Mouse (Mus musculus) cortical plate, adult 2 months (tissue): Measurements from ENCODE around the gene Vmn1r137. TPM values are rescaled to one million over a fixed set of nuclear protein-coding genes. Genes with fewer than 3 reads are reported as not detected.
"Not testable (repeated sequence)": the region's sequence is repeated elsewhere in the genome, so short reads cannot be mapped to it uniquely, and the experiment has no call there.

Source experiments
- H3K27ac ChIP-seq: fragments of 200-500 bp; 2 replicates; pipeline ENCODE4 v1.5.1; 2012; ENCODE audit warnings: low read length, control low read depth, inconsistent platforms; ENCODE audit not compliant: insufficient read depth
- H3K4me1 ChIP-seq: fragments of 200-500 bp; 2 replicates; pipeline ENCODE4 v1.6.1; 2011; ENCODE audit warnings: low read length; ENCODE audit not compliant: control insufficient read depth, insufficient read depth
- H3K4me3 ChIP-seq: fragments of 200-500 bp; 2 replicates; pipeline ENCODE4 v1.5.1; 2011; ENCODE audit warnings: mild to moderate bottlenecking, low read length, control low read depth; ENCODE audit not compliant: insufficient read depth
- polyA plus RNA-seq: library from polyadenylated mRNA; depleted of rRNA; stranded (reverse); fragments of >200 nt; gene quantifications from 2 replicates; pipeline ENCODE4 v1.2.3, GENCODE M21; 2012; rRNA removed

The Vmn1r137 gene
- polyA plus RNA-seq: not detected in 2 replicates

GRCm38 (mm10) chr7:21994287-21994686, at the start of gene Vmn1r137:
Gene Vmn1r137, plus strand, starts transcription at chr7:21994587.
- not testable (repeated sequence) for H3K4me3 ChIP-seq, H3K27ac ChIP-seq, H3K4me1 ChIP-seq

- not testable (repeated sequence) for H3K27ac ChIP-seq, H3K4me3 ChIP-seq, H3K4me1 ChIP-seq
These were observed 34.4 kb downstream of the Vmn1r137 start, which contains the start of gene Vmn1r138 for GRCm38 (mm10) chr7:22028797-22029196. Gene Vmn1r138, minus strand, starts transcription at chr7:22028897.

Other genes starting within 250 kb of the Vmn1r137 start
- not detected in 2 replicates for gene Gm4175, start 233.1 kb upstream of the Vmn1r137 start, polyA plus RNA-seq
- gene Gm4177, start 197.9 kb upstream of the Vmn1r137 start, polyA plus RNA-seq: not detected in 2 replicates
- gene Vmn1r135, start 162.2 kb upstream of the Vmn1r137 start, polyA plus RNA-seq: not detected in 2 replicates
- not detected in 2 replicates for gene Gm5725, start 150.3 kb upstream of the Vmn1r137 start, polyA plus RNA-seq
- gene Gm5891, start 73.3 kb upstream of the Vmn1r137 start, polyA plus RNA-seq: not detected in 2 replicates
- gene Vmn1r138, start 34.3 kb downstream of the Vmn1r137 start, polyA plus RNA-seq: not detected in 2 replicates
- not detected in 2 replicates for gene Gm6176, start 61.7 kb downstream of the Vmn1r137 start, polyA plus RNA-seq
- gene Vmn1r139, start 74.5 kb downstream of the Vmn1r137 start, polyA plus RNA-seq: not detected in 2 replicates
- not detected in 2 replicates for gene Gm16451, start 123.7 kb downstream of the Vmn1r137 start, polyA plus RNA-seq
- not detected in 2 replicates for gene Gm10666, start 140.2 kb downstream of the Vmn1r137 start, polyA plus RNA-seq
- not detected in 2 replicates for gene Vmn1r142, start 169.4 kb downstream of the Vmn1r137 start, polyA plus RNA-seq
- not detected in 2 replicates for gene Vmn1r143, start 194.8 kb downstream of the Vmn1r137 start, polyA plus RNA-seq
- not detected in 2 replicates for gene Gm8653, start 206.7 kb downstream of the Vmn1r137 start, polyA plus RNA-seq
- gene Gm8453, start 234.9 kb downstream of the Vmn1r137 start, polyA plus RNA-seq: not detected in 2 replicates